Mouse (Mus musculus) erythroblast, embryonic 14.5 days (primary cell): ENCODE measurements around the gene Mmp25. TPM values are rescaled to one million over a fixed set of nuclear protein-coding genes. Genes with fewer than 3 reads are reported as not detected.
"Not testable (repeated sequence)": the region's sequence is repeated elsewhere in the genome, so short reads cannot be mapped to it uniquely, and the experiment has no call there.

ENCODE experiments used
- H3K27me3 ChIP-seq: 2 replicates; pipeline ENCODE4 v1.6.1; 2012; ENCODE audit warnings: inconsistent platforms; ENCODE audit not compliant: control insufficient read depth
- H3K36me3 ChIP-seq: 2 replicates; pipeline ENCODE4 v1.6.1; 2012; ENCODE audit warnings: mild to moderate bottlenecking, inconsistent platforms; ENCODE audit not compliant: control insufficient read depth
- H3K4me1 ChIP-seq: 2 replicates; pipeline ENCODE4 v1.6.1; 2012; ENCODE audit warnings: inconsistent platforms; ENCODE audit not compliant: control insufficient read depth
- H3K4me3 ChIP-seq: replicated peaks from 2 replicates; pipeline ENCODE3; 2012; ENCODE audit warnings: moderate library complexity, mild to moderate bottlenecking, inconsistent platforms
- H3K9me3 ChIP-seq: 2 replicates; pipeline ENCODE4 v1.6.1; 2012; ENCODE audit warnings: low read length, inconsistent platforms, mixed read lengths; ENCODE audit not compliant: control insufficient read depth
- GATA1 ChIP-seq: IDR thresholded peaks from 2 replicates; pipeline ENCODE4 v1.6.1; 2012; ENCODE audit warnings: low read length, inconsistent platforms, mixed read lengths
- TAL1 ChIP-seq: IDR thresholded peaks from 3 replicates; pipeline ENCODE4 v1.6.1; 2012; ENCODE audit warnings: low read length, inconsistent platforms, mixed read lengths
- polyA plus RNA-seq: library from polyadenylated mRNA; stranded (reverse); fragments of >175 nt; gene quantifications from 2 replicates; pipeline ENCODE4 v1.2.3, GENCODE M21; 2012

The Mmp25 gene
- polyA plus RNA-seq, 1 experiment: not detected

DNA sequence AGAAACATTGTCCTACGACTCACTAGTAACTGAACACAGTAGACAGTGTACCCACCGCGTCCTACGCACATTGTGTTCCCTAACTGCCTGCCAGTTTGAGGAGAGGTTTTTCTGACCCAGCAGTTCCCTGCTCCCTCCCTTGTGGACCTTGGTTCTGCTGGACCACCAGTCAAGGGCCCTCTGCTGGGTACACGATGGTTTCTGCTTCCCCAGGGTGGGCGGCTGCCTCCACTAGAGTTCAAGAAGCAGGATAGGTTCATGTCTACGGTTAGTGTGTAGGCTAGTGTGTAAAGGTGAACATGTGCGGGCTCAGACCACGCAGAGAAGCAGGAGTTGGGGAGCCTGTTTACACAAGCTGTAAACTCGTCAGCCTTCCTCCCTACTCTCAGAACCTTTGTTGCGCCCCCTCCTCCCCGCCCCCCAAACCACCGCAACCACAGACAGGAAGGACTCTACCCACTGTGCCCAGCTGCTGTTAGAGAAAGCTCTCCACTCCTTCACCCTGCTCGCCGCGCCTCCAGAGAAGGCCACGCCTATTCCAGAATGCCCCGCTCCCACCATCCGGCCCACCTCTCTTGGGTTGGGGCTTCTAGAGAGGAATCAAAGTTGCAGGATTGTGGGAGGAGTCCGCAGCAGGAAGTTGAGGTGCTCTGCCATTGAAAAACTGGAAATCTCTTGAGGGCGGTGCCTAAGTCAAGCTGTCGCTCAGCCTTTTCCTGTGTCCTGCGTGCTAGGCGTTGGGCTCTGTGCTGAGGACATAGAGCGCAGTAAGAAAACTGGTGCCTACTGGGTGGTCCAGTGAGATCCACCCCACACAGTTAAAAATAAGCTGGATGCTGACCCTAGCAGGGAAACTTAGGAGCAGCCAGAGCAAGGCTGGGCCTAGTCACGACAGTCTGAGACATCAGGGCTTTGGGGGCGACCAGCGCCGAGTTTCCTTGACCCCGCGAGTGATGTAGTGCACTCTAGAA, 46.2 kb downstream of the Mmp25 start, which contains the start of gene Zfp13:
Gene Zfp13 (minus strand): TSS at position 906 of the 971 bp plus-strand sequence.
- no peak for TF ChIP-seq GATA1
- no peak for TF ChIP-seq TAL1
- no peaks in the 10 kb centered on the region for H3K36me3 ChIP-seq
- H3K4me1 ChIP-seq: peaks cover 23% of the 10 kb centered on the region
- H3K4me3 ChIP-seq: peak within 1 kb of the TSS; percentile 65
- no peaks in the 10 kb centered on the region for H3K27me3 ChIP-seq
- no peaks in the 10 kb centered on the region for H3K9me3 ChIP-seq

DNA sequence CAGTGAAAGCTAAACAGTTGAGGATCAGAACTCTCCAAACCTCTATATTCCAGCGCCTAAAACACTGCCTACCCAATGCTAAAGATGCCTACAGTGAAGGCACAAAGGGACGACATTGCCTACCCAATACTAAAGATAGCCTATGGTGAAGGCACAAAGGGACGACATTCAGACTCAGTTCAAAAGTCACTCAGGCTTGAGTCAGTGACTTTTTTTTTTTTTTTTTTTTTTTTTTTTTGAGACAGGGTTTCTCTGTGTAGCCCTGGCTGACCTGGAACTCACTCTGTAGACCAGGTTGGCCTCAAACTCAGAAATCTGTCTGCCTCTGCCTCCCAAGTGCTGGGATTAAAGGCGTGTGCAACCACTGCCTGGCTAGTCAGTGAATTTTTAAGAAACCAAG, 49.9 kb downstream of the Mmp25 start:
- H3K4me1 ChIP-seq: peaks cover 40% of the 10 kb centered on the region
- H3K4me3 ChIP-seq, H3K9me3 ChIP-seq, H3K27me3 ChIP-seq, H3K36me3 ChIP-seq: not testable (repeated sequence)

GRCm38 (mm10) chr17:23592926-23593300, 52.2 kb downstream of the Mmp25 start:
- Histone ChIP-seq H3K9me3 (no peaks in the 10 kb centered on the region), H3K4me1 (peaks cover 20% of the 10 kb centered on the region), H3K27me3 (no peaks in the 10 kb centered on the region), H3K36me3 (no peaks in the 10 kb centered on the region), H3K4me3 (peak overlapping the region; percentile 81)
- TF ChIP-seq GATA1 (no peak), TAL1 (no peak)

DNA sequence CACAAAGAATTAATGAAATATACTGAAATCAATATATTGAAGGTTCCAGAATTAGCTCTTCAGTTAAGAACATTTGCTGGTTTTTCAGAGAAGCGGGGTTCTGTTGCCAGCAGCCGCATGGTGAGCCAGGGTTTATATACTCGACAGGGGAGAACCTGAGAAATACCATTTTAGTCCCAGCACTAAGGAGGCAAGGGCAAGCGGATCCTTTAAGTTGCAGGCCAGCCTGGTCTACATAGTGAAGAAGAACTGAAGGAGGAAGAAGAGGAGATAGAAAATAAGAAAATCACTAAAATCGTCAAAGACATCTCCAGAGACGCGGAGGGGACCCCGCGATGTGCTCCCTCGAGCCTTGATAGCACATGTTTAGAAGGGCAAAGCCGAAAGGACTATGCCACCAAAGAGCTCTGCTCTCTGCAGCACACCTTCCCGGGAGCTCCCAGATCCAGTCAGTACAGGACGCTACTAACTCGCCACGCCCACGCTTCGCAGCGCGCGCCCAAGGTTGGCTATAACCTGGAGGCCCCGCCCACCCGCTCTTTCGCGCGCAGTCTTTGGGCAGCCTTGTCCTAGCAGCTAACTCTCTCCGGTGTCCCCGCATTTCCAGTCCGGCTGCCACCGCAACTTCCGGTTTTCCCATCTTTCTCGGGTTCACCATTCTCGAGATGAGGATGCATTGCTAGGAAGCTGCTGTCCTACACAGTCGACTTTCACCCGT, 52.7 kb downstream of the Mmp25 start:
- no peak for TF ChIP-seq TAL1
- TF ChIP-seq GATA1: no peak
- no peaks in the 10 kb centered on the region for H3K9me3 ChIP-seq
- no peaks in the 10 kb centered on the region for H3K36me3 ChIP-seq
- H3K4me3 ChIP-seq: peak overlapping the region; percentile 81
- peaks cover 18% of the 10 kb centered on the region for H3K4me1 ChIP-seq
- H3K27me3 ChIP-seq: no peaks in the 10 kb centered on the region

DNA sequence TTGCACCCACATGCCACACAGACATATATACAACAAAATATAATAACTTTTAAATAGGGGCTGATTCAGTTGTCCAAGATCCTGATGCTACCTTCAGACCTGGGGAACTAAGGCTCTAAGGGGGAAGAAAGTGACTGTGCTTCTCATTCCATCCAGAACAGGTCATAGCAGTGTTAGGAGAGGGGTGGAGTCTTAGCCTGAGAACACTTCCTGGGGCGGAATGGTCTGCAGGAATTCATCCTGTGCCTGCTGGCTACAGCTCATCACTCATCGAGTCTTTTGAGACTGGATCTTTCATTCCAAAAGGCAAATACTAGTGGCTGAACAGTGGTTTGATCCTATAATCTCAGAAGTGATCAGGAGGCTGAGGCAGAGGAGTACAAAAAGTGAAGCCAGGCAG, 57.8 kb downstream of the Mmp25 start:
- Histone ChIP-seq H3K4me1 (peaks cover 11% of the 10 kb centered on the region), H3K27me3 (peaks cover 29% of the 10 kb centered on the region), H3K4me3 (no peak overlapping the region), H3K36me3 (no peaks in the 10 kb centered on the region), H3K9me3 (no peaks in the 10 kb centered on the region)
- TF ChIP-seq TAL1: no peak
- no peak for TF ChIP-seq GATA1

GRCm38 (mm10) chr17:23585721-23586491, 59.2 kb downstream of the Mmp25 start:
- H3K27me3 ChIP-seq: peaks cover 29% of the 10 kb centered on the region
- H3K4me1 ChIP-seq: peaks cover 6% of the 10 kb centered on the region
- H3K4me3 ChIP-seq: peak overlapping the region; percentile 56
- no peaks in the 10 kb centered on the region for H3K9me3 ChIP-seq
- TF ChIP-seq TAL1 (no peak), GATA1 (no peak)
- H3K36me3 ChIP-seq: no peaks in the 10 kb centered on the region; the same call in 1 of the 2 replicates

DNA sequence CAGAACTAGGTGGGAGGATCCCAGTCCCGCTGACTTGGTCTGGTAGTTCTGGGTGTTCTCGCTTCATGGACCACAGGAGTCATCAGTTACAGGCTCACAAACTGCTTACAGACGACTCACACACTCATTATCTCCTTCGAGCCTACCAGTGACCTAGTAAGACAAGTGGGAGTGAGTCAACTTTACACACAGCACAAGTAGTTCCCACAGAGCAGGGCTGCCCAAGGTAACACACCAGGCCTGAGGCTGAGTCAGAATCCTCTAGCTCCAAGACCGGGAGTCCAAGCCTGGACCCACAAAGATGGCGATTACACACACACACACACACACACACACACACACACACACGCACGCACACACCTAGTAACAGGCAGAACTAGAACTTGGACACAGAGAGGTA, 60.3 kb downstream of the Mmp25 start:
- Histone ChIP-seq H3K9me3 (no peaks in the 10 kb centered on the region), H3K4me3 (no peak overlapping the region), H3K36me3 (no peaks in the 10 kb centered on the region; the same call in 1 of the 2 replicates), H3K27me3 (peaks cover 29% of the 10 kb centered on the region), H3K4me1 (peaks cover 6% of the 10 kb centered on the region)
- TF ChIP-seq TAL1 (no peak), GATA1 (no peak)

Other genes with a start within 250 kb of the Mmp25 start
- under 0.01 TPM in 1 of 2 replicates, not detected in the other for gene Vmn2r117, start 165.6 kb downstream of the Mmp25 start, polyA plus RNA-seq
- gene Zfp213, start 81.0 kb downstream of the Mmp25 start, polyA plus RNA-seq: 0.22 and 0.26 TPM in 2 replicates
- gene Zfp13, start 45.8 kb downstream of the Mmp25 start, polyA plus RNA-seq: 0.03 TPM in 1 of 2 replicates, not detected in the other
- gene Zscan10, start 44.4 kb downstream of the Mmp25 start, polyA plus RNA-seq: not detected in 2 replicates
- gene Bicdl2, start 15.2 kb upstream of the Mmp25 start, polyA plus RNA-seq: not detected in 2 replicates
- gene Hcfc1r1, start 28.3 kb upstream of the Mmp25 start, polyA plus RNA-seq: 35.0 and 35.6 TPM in 2 replicates
- 8.8 and 10.0 TPM in 2 replicates for gene Thoc6, start 28.6 kb upstream of the Mmp25 start, polyA plus RNA-seq
- 0.05 TPM in 1 of 2 replicates, not detected in the other for gene Tnfrsf12a, start 32.2 kb upstream of the Mmp25 start, polyA plus RNA-seq
- not detected in 2 replicates for gene Cldn6, start 34.0 kb upstream of the Mmp25 start, polyA plus RNA-seq
- gene Cldn9, start 38.7 kb upstream of the Mmp25 start, polyA plus RNA-seq: not detected in 2 replicates
- gene 1520401A03Rik, start 77.5 kb upstream of the Mmp25 start, polyA plus RNA-seq: 0.06 TPM in 1 of 2 replicates, not detected in the other
- gene Pkmyt1, start 81.1 kb upstream of the Mmp25 start, polyA plus RNA-seq: 46.9 and 56.9 TPM in 2 replicates
- 2.2 and 3.9 TPM in 2 replicates for gene Paqr4, start 95.6 kb upstream of the Mmp25 start, polyA plus RNA-seq
- gene Kremen2, start 100.6 kb upstream of the Mmp25 start, polyA plus RNA-seq: 0.02 TPM in 1 of 2 replicates, not detected in the other
- gene Flywch1, start 126.3 kb upstream of the Mmp25 start, polyA plus RNA-seq: 1.4 and 2.3 TPM in 2 replicates
- 0.06 TPM in 1 of 2 replicates, not detected in the other for gene Flywch2, start 140.8 kb upstream of the Mmp25 start, polyA plus RNA-seq
- gene Srrm2, start 145.3 kb upstream of the Mmp25 start, polyA plus RNA-seq: 21.7 and 36.5 TPM in 2 replicates
- 109 and 150 TPM in 2 replicates for gene Elob, start 183.9 kb upstream of the Mmp25 start, polyA plus RNA-seq
- not detected in 2 replicates for gene Prss33, start 190.8 kb upstream of the Mmp25 start, polyA plus RNA-seq
- gene Prss32, start 198.6 kb upstream of the Mmp25 start, polyA plus RNA-seq: 0.03 TPM in 1 of 2 replicates, not detected in the other
- 0.05 and 0.09 TPM in 2 replicates for gene Prss41, start 198.9 kb upstream of the Mmp25 start, polyA plus RNA-seq
- not detected in 2 replicates for gene Prss21, start 222.8 kb upstream of the Mmp25 start, polyA plus RNA-seq
- not detected in 2 replicates for gene Dcpp1, start 235.6 kb upstream of the Mmp25 start, polyA plus RNA-seq
- gene Dcpp2, start 235.6 kb upstream of the Mmp25 start, polyA plus RNA-seq: not detected in 2 replicates